Mouse (Mus musculus): Measurements from ENCODE around the gene Cyp2ab1.
A peak's percentile ranks its signal among the peaks of the same experiment; 100 is the strongest.
"Not testable (repeated sequence)": the region's sequence is repeated elsewhere in the genome, so short reads cannot be mapped to it uniquely, and the experiment has no call there.

The Cyp2ab1 gene

DNA sequence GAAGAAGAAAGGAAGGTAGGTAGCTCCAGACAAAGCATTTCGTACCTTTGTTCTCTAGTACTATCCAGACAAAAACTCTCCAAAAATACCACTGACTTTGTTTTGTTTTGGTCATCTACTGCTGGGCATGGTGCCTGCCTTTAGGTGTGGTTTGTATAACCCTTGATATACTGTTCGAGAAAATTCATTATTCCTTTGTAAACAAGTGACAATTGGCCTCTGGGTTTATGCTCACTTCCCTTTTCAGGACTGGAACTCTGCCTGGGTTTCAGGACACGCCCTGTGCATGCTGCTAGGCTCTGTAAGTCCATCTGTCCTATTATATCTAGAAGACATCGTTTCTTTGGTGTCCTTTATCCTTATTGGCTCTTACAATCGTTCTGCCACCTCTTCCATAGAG, at the start of gene Cyp2ab1:
Cyp2ab1 (minus strand) TSS at position 119 of the 400 bp plus-strand sequence.
- DNase-seq (ENCODE audit: low spot score): no peak

DNA sequence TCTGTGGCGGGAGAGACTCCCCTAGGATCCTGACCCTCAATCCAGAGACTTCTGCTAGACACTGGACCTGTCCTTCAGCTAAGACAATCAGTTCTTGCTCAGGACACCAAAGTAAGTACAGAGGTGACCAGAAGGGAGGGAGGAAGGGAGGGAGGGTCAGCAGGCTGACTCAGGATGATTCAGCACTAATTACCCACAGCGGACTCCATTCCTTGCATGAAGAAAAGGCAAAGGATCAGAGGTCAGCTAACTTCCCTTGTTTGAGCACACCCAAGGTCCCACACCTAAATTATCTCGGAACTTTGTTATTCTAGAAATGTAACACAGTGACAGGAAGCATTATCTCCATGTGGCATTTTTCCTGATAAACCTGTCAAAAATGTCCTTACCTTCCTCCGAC, 46.5 kb upstream of the Cyp2ab1 start:
- no peak for DNase-seq (ENCODE audit: low spot score)

DNA sequence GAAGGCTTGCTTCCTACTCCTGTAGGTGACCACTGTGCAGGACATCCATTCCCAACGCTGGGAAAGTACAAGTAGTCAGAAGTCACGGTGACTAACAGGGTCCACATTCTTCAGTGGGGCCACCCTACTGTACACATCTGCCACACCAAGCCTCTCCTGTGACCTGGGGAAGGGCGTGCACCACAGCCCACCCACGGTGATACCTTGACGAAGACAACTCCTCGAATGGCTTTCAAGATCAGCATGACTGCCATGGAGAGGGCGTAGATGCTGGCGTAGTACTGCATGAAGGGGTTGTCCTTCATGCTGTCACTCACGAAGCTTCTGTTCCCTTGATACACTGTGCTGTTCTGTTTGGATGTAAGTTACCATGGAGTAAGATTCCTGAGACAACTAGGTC, 43.0 kb upstream of the Cyp2ab1 start:
- no peak for DNase-seq (ENCODE audit: low spot score)

DNA sequence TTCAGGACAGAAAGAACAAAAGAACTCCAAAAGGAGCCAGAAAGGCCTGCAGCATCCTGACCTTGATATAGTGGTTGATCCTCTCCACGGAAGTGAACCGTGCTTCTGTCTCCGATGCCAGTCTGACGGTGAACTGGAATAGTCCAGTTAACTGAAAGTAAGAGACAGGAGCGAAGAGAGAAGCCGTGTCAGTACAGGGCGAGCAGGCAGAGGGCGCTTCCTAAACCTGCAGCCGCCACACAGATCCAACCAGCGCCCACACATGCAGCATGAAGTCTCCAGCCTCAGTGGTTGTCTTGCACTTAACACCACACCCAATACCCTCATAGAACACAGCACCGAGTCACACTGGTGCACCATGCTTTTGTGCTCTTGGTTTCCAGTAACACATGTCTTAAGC, 36.9 kb upstream of the Cyp2ab1 start:
- DNase-seq (ENCODE audit: low spot score): no peak

DNA sequence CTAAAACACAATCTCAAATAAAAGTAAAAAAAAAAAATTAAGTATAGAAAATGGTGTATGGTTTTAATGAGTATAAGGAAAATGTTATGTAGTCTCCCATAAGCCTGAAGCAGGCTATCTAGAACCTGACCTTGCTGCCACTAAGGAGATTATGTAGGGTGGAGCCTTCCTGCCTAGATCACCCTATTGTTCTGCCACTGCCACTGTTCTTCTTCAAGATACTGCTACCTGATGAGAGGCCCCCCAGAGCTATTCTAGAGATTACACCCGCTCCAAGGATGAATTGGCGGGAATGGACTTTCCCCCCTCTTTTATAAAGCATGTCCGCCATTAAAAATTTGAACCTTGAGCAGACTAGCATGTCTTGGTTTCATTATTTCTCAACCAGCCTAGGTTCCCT, 36.3 kb upstream of the Cyp2ab1 start:
- DNase-seq (ENCODE audit: low spot score): not testable (repeated sequence)

DNA sequence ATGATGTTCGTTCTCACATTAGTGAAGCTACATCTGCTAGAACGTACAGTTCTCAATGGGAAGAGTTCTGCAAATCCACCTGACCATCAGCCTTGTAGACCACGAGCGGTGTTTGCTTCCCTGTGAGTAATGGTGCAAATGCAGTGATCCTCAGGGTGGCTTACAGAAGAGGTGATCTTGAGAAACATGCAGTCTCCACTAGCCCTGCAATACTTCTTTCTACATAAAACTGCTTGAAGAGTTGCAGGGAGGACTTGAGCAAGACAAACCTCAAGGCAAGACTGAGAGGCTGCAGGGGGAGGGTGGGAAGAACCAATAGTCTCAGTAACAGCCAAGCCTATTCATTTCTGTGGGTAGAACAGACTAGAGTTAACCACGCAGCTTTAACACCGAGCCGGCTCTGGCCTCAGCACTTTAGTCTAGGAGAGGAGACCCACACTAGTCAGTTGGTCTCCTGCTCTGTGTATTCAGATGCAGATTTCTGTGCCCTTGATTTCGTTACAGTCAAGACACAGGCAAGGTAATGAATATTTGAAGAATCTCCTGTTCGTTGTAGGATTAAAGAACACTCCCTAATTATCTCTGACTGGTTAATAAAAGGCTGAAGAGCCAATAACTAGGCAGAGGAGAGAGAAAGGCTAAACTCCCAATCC, 34.6 kb upstream of the Cyp2ab1 start:
- no peak for DNase-seq (ENCODE audit: low spot score)

DNA sequence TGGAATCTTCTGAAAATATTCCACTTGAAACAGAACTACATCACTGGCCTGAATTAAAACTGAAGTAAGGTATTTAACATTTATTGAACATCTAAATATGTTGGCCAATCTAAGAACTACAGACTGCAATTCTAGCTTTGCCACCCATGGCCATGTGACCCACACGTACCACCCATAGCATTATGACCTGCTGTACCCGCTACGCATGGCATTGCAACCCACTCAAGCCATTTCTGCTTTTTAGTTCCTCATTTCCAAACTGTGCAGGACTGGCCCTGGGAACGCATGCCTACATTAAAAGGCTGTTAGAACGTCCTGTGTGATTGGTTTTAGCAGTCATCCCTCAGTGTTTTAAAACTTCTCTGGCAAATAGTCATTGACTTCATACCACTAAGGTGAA, 32.6 kb upstream of the Cyp2ab1 start:
- no peak for DNase-seq (ENCODE audit: low spot score)

DNA sequence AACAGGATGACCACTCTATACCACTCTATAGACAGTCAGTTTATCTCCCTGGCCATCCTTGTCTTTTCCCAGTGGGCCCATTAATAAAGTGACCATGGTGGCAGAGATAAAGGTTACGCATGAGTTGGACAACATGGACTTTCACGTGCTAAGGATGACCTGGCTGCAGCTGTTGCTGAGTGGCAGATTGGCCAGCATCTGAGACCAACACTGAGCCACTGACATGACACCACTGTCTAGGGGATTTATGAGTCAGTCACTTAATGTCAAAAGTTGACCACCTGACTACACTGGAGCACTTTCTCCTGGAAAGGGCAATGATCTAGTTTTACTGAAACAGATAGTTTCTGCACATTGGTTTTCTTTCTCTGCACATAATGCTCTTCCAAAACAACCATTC, 29.6 kb upstream of the Cyp2ab1 start:
- no peak for DNase-seq (ENCODE audit: low spot score)

DNA sequence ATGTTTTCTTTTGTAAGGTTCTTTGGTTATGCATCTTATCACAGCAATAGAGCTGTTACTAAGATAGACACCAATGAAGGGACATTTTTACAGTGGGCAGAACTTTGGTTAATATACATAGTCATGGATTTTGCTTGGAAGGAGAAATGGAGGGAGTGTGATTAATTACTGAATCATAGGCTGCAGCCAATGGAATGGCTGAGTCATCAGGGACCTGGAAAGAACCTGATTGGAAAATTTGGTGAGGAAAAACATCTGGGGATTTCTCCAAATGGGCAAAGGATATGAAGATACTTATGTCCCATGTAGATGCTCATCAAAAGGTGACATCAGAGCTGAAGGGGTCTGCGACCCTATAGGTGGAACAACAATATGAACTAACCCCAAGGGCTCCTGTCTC, 28.8 kb upstream of the Cyp2ab1 start:
- no peak for DNase-seq (ENCODE audit: low spot score)

DNA sequence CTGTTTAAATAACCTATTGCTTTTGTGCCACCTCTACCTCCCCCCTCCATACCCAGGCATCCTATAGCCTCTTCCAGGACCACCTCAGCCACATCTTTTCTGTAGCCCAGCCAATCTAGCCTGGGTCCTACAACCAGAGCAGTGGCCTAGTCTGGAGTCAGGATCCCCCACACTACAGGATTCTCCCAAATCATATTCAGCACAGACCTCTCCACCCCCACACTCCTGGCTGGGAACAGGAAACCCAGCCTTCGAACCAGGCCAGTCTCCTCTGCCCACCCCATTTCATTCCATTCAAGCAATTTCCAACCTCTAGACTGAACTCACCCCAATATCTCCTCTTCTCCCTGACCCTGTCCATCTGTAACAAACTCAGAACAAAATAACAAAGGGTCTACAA, 20.3 kb upstream of the Cyp2ab1 start:
- DNase-seq (ENCODE audit: low spot score): no peak

DNA sequence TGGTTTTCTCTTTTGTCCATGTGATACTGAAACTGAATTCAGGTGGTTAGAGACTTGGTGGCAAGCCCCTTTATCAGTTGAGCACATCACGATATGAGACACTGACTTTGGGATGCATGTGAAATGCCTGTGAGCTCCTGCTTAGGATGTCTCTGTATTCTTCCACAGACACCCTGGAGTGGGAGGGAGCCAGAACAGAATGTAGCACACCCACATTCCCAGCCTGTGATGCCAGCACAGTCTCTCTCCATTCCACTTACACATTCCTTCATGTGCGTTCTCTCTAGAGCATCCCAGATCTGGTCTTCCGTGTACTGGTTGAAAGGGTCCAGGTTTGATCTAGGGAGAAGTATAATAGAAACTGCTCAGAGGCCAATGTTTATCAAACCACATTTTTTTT, 13.4 kb upstream of the Cyp2ab1 start:
- DNase-seq (ENCODE audit: low spot score): no peak

DNA sequence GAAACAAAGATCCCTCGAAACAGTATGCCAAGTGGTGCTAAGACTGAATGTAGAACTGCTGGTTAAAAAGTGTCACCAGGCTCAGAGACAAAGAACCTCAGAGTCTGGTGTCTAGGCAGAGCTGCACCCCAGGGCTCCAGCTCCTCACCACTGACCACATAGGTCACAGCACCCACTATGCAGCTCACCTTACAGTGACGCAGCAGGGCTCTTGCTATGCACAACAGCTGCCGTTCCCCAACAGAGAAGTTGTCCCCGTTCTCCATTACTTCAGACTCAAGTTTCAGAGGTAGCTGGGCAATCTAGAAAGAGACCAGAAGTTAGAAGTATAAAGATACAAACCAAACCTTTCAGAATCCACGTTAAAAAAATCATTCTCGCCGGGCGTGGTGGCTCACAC, 9.7 kb upstream of the Cyp2ab1 start:
- no peak for DNase-seq (ENCODE audit: low spot score)

DNA sequence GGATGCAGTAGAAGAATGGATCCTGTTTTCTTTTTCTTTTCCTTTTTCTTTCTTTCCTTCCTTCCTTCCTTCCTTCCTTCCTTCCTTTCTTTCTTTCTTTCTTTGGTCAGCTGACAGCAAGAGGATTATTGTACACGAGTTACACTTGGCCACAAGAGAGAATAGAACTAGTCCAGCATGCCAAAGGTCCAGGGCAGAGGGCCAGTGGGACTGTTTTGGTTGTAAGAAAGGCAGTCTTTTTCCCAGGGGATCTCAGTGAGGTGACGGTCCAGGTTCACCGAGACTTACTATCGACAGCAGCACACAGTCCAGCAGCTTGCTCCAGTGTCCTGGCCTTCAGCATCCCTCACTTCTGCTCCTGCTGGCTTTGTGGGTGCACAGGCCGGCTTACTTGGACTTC, 3.1 kb upstream of the Cyp2ab1 start:
- DNase-seq (ENCODE audit: low spot score): no peak

DNA sequence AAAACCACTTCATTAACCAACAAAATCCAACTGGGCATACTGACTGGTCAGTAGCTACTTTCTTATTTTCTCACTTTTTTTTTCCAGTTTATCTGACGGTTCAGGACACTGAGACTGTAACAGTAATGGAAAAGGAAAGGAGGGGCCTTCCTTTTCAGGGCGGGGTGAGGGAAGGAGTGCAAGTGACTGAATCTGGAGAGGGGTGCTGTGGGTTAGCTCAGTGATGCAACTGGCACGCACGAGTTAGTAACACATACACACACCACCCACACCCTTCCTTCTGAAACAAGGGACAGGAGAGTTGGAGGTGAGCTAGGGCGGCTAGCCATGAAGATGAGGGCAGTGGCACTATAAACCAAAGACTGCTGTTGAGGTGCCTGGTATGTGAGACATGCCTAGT, 1.3 kb downstream of the Cyp2ab1 start:
- DNase-seq (ENCODE audit: low spot score): no peak

DNA sequence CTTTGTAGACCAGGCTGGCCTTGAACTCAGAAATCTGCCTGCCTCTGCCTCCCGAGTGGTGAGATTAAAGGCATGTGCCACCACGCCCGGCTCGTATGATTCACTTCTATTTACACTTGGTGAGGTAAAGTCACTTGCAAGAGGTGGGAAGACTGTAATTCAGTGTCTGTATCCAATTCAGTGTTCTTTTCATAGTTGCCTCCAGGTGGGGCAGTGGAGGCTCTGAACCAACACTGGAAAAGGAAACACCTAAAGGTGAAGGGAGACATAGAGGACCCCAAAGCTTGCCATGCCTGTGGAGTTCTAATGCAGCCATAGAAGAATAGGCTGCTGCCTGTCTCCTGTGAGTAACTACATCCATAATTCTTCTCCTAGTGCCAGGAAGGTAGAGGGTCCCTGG, 2.9 kb downstream of the Cyp2ab1 start:
- DNase-seq (ENCODE audit: low spot score): no peak

DNA sequence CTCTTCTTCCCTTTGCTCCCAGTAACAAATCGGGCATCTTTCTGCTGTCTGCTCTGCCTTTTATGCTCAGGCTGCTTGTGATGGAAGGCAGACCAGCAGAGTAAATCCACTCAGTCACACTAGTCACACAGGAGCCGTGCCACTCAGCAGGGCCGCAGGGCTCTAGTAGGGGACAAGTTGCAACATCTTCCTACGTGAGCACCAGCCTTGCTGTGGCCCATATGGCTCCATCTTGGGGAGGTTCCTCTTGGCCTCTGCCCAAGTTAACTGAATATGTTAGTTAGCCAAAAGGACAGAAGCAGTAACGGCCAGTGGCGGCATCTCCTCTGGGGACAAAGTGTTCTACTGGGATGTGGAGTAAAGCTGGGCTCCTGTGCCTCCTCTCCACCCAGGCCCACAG, 8.4 kb downstream of the Cyp2ab1 start:
- no peak for DNase-seq (ENCODE audit: low spot score)

DNA sequence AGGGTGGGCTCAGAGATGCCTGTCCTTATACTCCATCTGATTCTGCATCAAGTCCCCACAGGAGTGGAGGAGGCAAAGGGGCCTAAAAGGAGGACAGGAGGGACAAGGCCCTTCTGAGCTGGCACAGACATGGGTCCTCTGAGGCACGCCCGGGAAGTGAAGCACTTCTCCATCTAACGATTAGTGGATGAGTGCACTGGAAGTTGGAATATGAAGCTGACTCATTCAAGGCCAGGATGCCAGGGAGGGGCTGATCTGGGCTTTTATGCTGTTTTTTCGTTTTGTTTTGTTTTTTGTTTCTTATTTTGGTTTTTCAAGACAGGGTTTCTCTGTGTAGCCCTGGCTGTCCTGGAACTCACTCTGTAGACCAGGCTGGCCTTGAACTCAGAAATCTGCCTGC, 9.9 kb downstream of the Cyp2ab1 start:
- no peak for DNase-seq (ENCODE audit: low spot score)

DNA sequence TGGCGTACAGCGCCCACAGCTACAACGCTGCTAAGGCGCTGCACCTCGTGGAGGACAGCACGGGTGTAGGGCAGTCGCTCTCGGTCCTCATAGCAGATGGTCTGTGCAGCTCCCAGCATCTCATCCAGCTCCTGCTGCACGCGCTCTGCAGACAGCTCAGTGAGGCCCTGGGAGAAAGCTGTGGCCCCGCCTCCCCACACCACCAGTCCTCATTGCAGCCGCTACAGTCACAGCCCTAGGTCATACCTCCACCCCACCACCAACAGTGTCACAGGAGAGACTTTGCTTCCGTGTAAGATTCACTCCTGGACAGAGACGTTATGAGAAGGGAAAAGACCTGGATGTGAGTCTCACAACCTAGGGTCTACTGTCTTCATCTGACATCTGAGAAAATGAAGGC, 12.9 kb downstream of the Cyp2ab1 start:
- no peak for DNase-seq (ENCODE audit: low spot score)

DNA sequence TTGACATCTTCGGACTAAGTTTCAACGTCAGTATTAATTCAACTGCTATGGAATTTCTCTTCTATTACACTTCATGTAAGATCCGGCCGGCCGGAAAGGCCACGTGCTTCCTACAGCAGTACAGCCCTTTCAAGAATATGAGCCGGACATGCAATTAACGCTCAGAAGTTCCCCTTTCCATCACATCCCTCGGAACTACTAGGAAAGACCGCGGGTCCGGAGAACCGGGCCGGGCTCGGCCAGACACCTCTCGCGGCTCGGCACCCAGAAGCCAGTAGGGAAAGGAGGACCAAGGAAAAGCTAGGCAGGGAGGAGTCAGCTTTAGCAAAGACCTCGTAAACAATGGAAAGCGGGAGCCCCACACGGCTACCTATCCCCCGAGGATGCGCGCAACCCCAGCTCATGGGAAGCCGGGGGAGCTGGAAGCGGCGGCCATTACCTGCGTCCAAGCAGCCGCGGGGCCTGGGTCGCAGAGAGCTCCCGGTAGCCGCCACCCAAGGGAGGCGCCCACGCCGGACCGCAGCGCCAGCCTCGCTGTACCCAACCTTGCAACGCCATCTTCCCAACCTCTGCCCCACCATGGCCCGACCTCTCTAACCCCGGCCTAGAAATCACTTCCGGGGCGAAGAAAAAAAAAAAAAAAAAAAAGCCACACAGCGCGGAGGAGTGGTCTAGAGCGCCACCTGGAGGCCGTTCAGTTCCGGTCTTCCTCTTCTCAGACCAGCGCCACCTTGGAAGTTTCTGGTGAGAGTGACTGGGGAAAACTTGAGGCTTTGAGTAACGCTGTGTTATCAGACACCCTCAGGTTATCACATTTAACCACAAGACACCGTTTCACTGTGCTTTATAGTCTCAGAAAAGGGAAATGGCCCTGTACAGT, 23.2 kb downstream of the Cyp2ab1 start, which contains the start of gene Parl:
Parl (minus strand) TSS at position 618 of the 880 bp plus-strand sequence.
- DNase-seq (ENCODE audit: low spot score): peak; percentile 86

DNA sequence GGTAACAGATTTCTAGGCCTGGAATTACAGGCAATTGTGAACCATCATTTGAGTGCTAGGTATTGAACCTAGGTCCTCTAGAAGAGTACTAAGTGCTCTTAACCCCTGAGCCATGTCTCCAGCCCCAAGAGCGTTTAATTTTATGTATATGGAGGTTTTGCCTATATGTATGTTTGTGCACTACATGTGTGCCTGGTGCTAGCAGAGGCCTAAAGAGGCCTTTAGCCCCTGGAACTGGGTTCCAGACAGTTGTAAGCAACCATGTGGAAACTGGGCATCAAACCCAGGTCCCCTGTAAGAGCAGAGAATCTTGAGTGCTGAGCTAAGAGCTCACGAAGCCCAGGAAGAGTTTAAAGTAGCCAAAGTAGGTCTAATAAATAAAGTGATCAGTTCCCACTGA, 25.1 kb downstream of the Cyp2ab1 start:
- DNase-seq (ENCODE audit: low spot score): no peak

DNA sequence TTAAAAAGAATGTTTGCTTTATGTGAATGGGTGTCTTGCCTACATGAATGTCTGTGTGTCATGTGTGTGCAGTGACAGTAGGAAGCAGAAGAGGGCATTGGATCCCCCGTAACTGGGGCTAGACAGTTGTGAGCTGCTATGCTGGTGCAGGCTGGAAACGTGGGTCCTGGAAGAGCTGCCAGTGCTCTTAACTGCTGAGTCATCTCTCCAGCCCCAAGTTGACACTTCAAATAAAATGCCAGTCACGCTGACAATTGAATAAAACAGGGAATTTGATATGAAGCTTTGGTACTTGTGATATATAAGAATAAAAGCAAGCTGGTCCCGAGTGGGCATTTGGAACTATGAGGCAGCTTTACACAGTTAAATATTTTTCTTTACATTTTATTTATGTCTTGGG, 45.0 kb downstream of the Cyp2ab1 start:
- DNase-seq (ENCODE audit: low spot score): no peak

DNA sequence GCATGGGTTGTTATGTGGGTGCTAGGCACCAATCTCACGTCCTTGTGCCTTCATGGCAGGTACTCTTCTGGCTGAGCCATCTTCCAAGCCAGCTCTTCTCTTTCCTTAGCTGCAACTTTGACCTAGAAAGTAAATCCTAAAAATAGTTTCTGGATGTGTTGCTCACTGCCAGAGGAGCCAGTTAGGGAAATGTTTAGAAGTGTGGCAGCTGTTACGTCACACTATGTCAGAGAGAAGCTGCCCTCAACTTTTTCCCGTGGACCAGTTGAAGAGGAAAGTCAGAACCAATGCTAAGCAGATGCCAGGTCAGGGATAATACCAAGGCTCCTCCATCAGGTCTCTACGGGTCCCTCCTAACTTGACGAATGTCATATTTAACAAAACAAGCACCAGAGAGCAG, 45.8 kb downstream of the Cyp2ab1 start:
- DNase-seq (ENCODE audit: low spot score): no peak

DNA sequence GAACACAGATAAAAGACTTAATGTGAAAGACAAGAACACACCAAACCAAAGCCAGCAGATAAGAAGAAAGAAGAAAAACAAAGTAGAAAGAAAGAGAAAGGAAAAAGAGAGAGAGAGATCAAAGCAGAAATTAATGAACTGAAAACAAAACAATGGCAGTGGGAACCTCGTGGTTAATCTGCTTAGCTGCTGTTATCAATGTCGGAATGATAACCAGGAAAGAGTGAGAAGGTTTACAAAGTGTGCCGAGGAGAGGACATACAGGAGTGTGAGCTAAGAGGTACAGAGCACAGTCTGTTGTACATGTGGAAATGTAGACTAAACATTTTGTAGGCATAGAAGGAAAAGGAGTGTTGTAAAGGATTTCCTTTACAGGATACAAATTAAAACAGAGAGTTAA, 52.2 kb downstream of the Cyp2ab1 start:
- no peak for DNase-seq (ENCODE audit: low spot score)

DNA sequence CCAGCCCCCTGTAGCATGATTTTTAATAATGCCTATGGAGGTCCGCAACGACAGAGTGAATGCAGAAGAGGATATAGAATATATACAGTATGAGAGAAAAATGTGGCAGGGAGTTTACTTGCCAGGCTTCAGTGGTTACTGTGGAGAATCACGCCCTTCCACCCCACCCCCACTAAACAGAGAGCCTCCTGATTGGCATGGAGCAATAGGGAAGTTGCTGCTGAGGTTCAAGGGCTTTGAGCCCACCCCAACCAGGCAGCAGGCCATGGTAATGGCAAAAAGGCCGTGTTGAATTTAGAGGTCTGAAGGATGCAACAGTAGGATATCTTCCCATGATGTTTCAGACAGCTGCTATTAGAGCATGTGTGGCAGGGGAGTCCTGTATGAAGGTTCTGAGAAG, 53.9 kb downstream of the Cyp2ab1 start:
- no peak for DNase-seq (ENCODE audit: low spot score)
